In the genomic region with DNA sequence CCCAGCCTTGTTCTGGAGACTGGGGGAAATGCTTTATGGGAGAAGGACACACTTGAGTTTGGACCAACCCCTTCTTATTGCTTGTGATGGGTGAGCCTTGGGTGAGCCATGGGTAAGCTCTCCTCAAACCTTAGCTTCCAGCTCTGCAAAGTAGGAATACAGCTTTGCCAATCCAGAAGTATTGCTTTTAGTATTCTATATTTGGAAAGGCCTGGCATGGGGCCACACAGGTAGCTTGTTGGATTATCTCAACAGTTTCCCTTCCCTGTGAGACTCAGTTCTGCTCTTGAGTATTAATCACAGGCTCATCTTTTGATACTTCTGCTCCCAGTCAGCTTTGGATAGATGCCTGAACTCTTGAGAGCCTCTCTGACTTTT, we compare ENCODE assay signal across 9 mouse cellular contexts. TPM values are rescaled to one million over a fixed set of nuclear protein-coding genes. Genes with fewer than 3 reads are reported as not detected.
DNase-seq lines count a peak whose midpoint lies in the region; ATAC-seq and TF ChIP-seq lines count a peak whose summit lies in the region.
"Had no signal": no experiment of that assay in that cellular context is flagged by ENCODE, and none has a peak within 500 bp of the region (broad histone marks: within the 10 kb centered on the region; RNA-seq: fewer than 3 reads in every experiment).

No protein-coding gene starts in this region.

- no peaks in the 10 kb centered on the region for H3K9me3 ChIP-seq in heart, embryonic 13.5 days
- H3K9me3 ChIP-seq in G1E (replicated peaks), result no peaks in the 10 kb centered on the region
- no peaks in the 10 kb centered on the region for H3K9me3 ChIP-seq in heart, postnatal 0 days (replicated peaks; ENCODE audit: control insufficient read depth, low read length)
- H3K9me3 ChIP-seq in liver, embryonic 16.5 days (replicated peaks; ENCODE audit: control insufficient read depth, low read length), result no peaks in the 10 kb centered on the region

- no peaks in the 10 kb centered on the region for H3K36me3 ChIP-seq in heart, embryonic 13.5 days
- peaks cover 41% of the 10 kb centered on the region for H3K36me3 ChIP-seq in G1E (replicated peaks)
- no peaks in the 10 kb centered on the region for H3K36me3 ChIP-seq in heart, postnatal 0 days (replicated peaks; ENCODE audit: control insufficient read depth, insufficient read depth, low read length)
- H3K36me3 ChIP-seq in liver, embryonic 16.5 days (ENCODE audit: control insufficient read depth, insufficient read depth), result no peaks in the 10 kb centered on the region

- peak overlapping the region; percentile 98 for H3K4me3 ChIP-seq in heart, embryonic 13.5 days
- H3K4me3 ChIP-seq in G1E (ENCODE audit: low read depth, low read length), result peak overlapping the region; percentile 86; the same call in 1 of the 2 replicates
- peak overlapping the region; percentile 69 for H3K4me3 ChIP-seq in heart, postnatal 0 days (ENCODE audit: low read depth, low read length)
- H3K4me3 ChIP-seq in liver, embryonic 16.5 days (ENCODE audit: low read depth, low read length), result peak overlapping the region; percentile 78

- no peak for TF ChIP-seq EP300 in heart, postnatal 0 days (IDR thresholded peaks at IDR 0.05; ENCODE audit: low read depth)

- no peak for TF ChIP-seq CTCF in G1E (IDR thresholded peaks at IDR 0.05; ENCODE audit: low read depth, low read length)
- TF ChIP-seq CTCF in heart, postnatal 0 days (IDR thresholded peaks at IDR 0.05; ENCODE audit: low read depth), result no peak

- no peaks in the 10 kb centered on the region for H3K27me3 ChIP-seq in heart, embryonic 13.5 days (replicated peaks)
- H3K27me3 ChIP-seq in G1E (ENCODE audit: insufficient read depth, low read length), result peaks cover 5% of the 10 kb centered on the region
- H3K27me3 ChIP-seq in heart, postnatal 0 days (ENCODE audit: control insufficient read depth, insufficient read depth, low read length), result no peaks in the 10 kb centered on the region
- H3K27me3 ChIP-seq in liver, embryonic 16.5 days (ENCODE audit: control insufficient read depth, insufficient read depth, low read depth, low read length), result no peaks in the 10 kb centered on the region

- peaks cover 64% of the 10 kb centered on the region for H3K4me1 ChIP-seq in heart, embryonic 13.5 days
- H3K4me1 ChIP-seq in G1E (ENCODE audit: insufficient read depth, low read depth, low read length), result peaks cover 48% of the 10 kb centered on the region
- peaks cover 60% of the 10 kb centered on the region for H3K4me1 ChIP-seq in heart, postnatal 0 days (ENCODE audit: control insufficient read depth, insufficient read depth)
- peaks cover 48% of the 10 kb centered on the region for H3K4me1 ChIP-seq in liver, embryonic 16.5 days (ENCODE audit: control insufficient read depth, low read depth, low read length)

- H3K4me2 ChIP-seq in heart, embryonic 13.5 days, result peak overlapping the region; percentile 84
- H3K4me2 ChIP-seq in heart, postnatal 0 days (ENCODE audit: low read depth, low read length), result peak overlapping the region; percentile 79
- H3K4me2 ChIP-seq in liver, embryonic 16.5 days (ENCODE audit: low read depth, low read length), result peak overlapping the region; percentile 73

- ATAC-seq in heart, embryonic 13.5 days (ENCODE audit: extremely low read depth, insufficient number of reproducible peaks, low FRiP score, low TSS enrichment), result no peak
- ATAC-seq in G1E (ENCODE audit: extremely low read depth, insufficient number of reproducible peaks, low FRiP score, poor library complexity, severe bottlenecking), result no peak
- no peak for ATAC-seq in heart, postnatal 0 days (ENCODE audit: insufficient read depth, low read depth)
- no peak for ATAC-seq in liver, embryonic 16.5 days (ENCODE audit: low read depth)
- no peak for ATAC-seq in CD4-positive, CD25-positive, alpha-beta regulatory T cell, adult 4 months

- no peak for DNase-seq in heart, adult 11 months
- no peak for DNase-seq in G1E (ENCODE audit: low spot score)
- DNase-seq in heart, postnatal 0 days (ENCODE audit: low spot score), result no peak
- no peak for DNase-seq in urinary bladder, postnatal 25 days (ENCODE audit: low spot score)
- DNase-seq in gastrocnemius, postnatal 25 days, result no peak
- DNase-seq: kidney, adult 18-20 months had no signal

- H3K9ac ChIP-seq in heart, embryonic 13.5 days, result peak overlapping the region; percentile 96
- peak overlapping the region; percentile 82 for H3K9ac ChIP-seq in heart, postnatal 0 days (replicated peaks; ENCODE audit: low read depth, low read length)
- H3K9ac ChIP-seq in liver, embryonic 16.5 days (ENCODE audit: low read depth, low read length), result no peak overlapping the region

- H3K27ac ChIP-seq in heart, embryonic 13.5 days (replicated peaks), result peak overlapping the region; percentile 30; the same call in 1 of the 2 replicates
- H3K27ac ChIP-seq in heart, postnatal 0 days (ENCODE audit: low read depth), result 0 out of 2 replicates have a peak overlapping the region, but pooled peaks have one; percentile 65
- H3K27ac ChIP-seq in liver, embryonic 16.5 days (ENCODE audit: low read length), result no peak overlapping the region

RNA-seq across cellular contexts. Expression of gene Bicd2, which starts 1.3 kb away (rescaled TPM):
- 38.7 and 40.6 TPM in 2 replicates for polyA plus RNA-seq in heart, embryonic 13.5 days (2015; fragmentation: Nextera tagmentation; extraction: Ambion mirVana)
- total RNA-seq in G1E (2014; fragmentation: Nextera tagmentation) (11.5 and 19.5 TPM in 2 replicates), G1E (2017) (19.2 and 19.9 TPM in 2 replicates)
- polyA plus RNA-seq in G1E (2012), result 10.7 and 11.6 TPM in 2 replicates
- total RNA-seq in heart, postnatal 0 days (2014; rRNA removed; ENCODE audit: low replicate concordance), result 54.2 and 62.6 TPM in 2 replicates
- polyA plus RNA-seq in heart, postnatal 0 days (2015; fragmentation: Nextera tagmentation; extraction: Ambion mirVana), result 43.5 and 45.4 TPM in 2 replicates
- 6.3 and 6.5 TPM in 2 replicates for polyA plus RNA-seq in liver, embryonic 16.5 days (2015; fragmentation: Nextera tagmentation; extraction: Ambion mirVana)
- polyA plus RNA-seq in CD4-positive, CD25-positive, alpha-beta regulatory T cell, adult 4 months (2017; shearing (Covaris generic)), result 1 to 10 TPM; 5.9 to 6.1 TPM
- 10 to 100 TPM; 19.9 to 23.1 TPM for total RNA-seq in gastrocnemius, postnatal 25 days (2021)

RNA-seq across cellular contexts. Expression of gene Fgd3, which starts 22.6 kb away (rescaled TPM):
- polyA plus RNA-seq in heart, embryonic 13.5 days (2015; fragmentation: Nextera tagmentation; extraction: Ambion mirVana), result 0.05 and 0.23 TPM in 2 replicates
- total RNA-seq in G1E (2014; fragmentation: Nextera tagmentation), result 3.9 and 4.7 TPM in 2 replicates
- total RNA-seq in G1E (2017), result 11.0 and 11.2 TPM in 2 replicates
- 3.6 and 4.1 TPM in 2 replicates for polyA plus RNA-seq in G1E (2012)
- total RNA-seq in heart, postnatal 0 days (2014; rRNA removed; ENCODE audit: low replicate concordance), result 0.93 and 1.6 TPM in 2 replicates
- polyA plus RNA-seq in heart, postnatal 0 days (2015; fragmentation: Nextera tagmentation; extraction: Ambion mirVana), result 0.04 and 0.05 TPM in 2 replicates
- 0.67 and 0.70 TPM in 2 replicates for polyA plus RNA-seq in liver, embryonic 16.5 days (2015; fragmentation: Nextera tagmentation; extraction: Ambion mirVana)
- polyA plus RNA-seq in CD4-positive, CD25-positive, alpha-beta regulatory T cell, adult 4 months (2017; shearing (Covaris generic)), result 10 to 100 TPM; 17.9 to 23.2 TPM
- under 1 TPM; 0.54 to 0.97 TPM for total RNA-seq in gastrocnemius, postnatal 25 days (2021)
